Mouse (Mus musculus): Measurements from ENCODE around the gene Hpcal4.

GRCm38 (mm10) chr4:123147446-123148150, 35.4 kb upstream of the Hpcal4 start:
- no peak for TF ChIP-seq POLR2A (IDR thresholded peaks at IDR 0.05; ENCODE audit: insufficient read depth, low read length)
- no peak for TF ChIP-seq CTCF (IDR thresholded peaks at IDR 0.05; ENCODE audit: low read depth, low read length)
- TF ChIP-seq EP300 (IDR thresholded peaks at IDR 0.05; ENCODE audit: insufficient read depth, low read depth, low read length), result no peak
